Mouse (Mus musculus) kidney, adult 9 months (tissue): ENCODE data around the gene Gm48552.
A peak's percentile ranks its signal among the peaks of the same experiment; 100 is the strongest.

Source experiments
- DNase-seq: peaks from one replicate; pipeline ENCODE4 v3.0.0; 2022

The Gm48552 gene

DNA sequence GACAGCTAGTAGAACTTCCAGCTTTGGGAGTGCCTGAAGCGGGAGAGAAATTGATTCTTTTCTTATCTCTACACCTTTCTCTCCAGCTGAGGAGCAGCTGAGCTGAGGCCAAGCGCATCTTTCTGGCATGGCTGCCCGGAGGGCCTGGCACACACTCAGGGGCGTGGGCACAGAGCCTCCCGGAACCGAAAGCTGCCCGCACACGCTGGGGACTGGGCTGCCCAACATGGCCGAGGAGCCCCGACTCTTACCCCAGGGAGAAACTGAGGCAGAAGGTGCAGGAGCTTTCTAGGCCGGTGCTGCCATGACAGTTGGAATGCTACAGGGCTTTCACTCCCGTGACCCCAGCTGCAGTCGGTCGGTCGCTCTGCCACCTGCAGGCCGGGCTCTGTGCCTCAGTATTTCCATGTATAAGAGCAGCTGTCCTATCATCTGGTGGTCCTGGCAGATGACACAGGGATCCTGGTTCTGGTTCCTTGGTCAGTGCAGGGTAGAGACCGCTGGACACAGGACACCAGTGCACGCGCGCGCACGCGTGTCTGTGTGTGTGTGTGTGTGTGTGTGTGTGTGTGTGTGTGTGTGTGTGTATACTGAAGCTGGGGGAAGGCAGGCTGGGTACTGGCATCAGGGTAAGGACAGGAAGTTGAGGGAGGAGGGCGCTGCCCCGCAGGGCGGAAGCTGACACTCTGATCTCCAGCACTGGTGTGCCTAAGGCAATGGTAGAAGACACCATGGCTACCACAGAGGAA lies 44.9 kb downstream of the Gm48552 start:
- DNase-seq, result peak; percentile 58

- peak; percentile 47 for DNase-seq
These were observed 45.8 kb downstream of the Gm48552 start for GRCm38 (mm10) chr10:81434361-81435263.

DNA sequence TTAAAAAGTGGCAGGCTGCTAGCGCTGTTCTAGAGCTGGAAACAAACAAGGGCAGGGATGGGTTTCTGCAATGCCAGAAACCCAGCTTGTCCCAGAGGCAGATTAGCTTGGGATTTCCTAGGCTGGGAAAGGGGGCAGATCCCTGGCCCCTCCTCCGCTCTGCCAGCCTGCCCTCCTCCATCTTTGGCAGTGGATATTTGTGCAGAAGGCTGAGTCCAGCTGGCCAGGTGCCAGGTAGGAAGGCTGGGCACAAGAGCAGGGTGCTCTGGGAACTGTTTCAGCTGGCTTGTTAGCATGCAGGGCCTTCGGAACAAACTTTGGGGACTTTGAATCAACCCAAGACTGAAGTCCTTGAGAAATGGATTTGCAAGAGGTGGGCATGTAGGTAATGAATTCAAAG lies 46.6 kb downstream of the Gm48552 start:
- peak; percentile 96 for DNase-seq
